Mouse (Mus musculus) yolk sac, embryonic 10.5 days (tissue): Measurements from ENCODE around the gene Gm11757.
"Not testable (repeated sequence)": the region's sequence is repeated elsewhere in the genome, so short reads cannot be mapped to it uniquely, and the experiment has no call there.

Experiments
- DNase-seq: peaks from one replicate; pipeline ENCODE4 v3.0.0-alpha.2; 2017; ENCODE audit warnings: low spot score

Gene Gm11757

DNA sequence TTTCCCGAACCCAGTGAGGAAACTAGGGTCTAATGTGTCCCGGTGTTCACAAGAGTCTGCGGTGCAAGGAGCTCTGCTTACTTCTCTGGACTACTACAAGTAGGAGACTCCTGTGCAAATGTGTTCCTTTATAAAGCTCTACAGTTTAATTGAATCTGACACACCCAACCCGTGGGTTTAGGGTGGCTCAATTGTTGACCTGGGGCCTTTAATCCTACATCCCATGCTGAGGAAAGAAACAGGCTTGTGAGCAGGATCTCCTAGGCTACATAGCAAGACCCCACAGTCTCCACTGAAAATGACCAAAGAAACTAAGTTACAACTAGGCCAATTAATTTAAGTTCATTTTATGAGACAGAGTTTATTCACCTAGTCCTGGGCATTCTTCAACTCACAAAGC, at the start of gene Gm11757:
Gene Gm11757, minus strand, starts transcription at position 101 of the 400 bp plus-strand sequence.
- DNase-seq: not testable (repeated sequence)

DNA sequence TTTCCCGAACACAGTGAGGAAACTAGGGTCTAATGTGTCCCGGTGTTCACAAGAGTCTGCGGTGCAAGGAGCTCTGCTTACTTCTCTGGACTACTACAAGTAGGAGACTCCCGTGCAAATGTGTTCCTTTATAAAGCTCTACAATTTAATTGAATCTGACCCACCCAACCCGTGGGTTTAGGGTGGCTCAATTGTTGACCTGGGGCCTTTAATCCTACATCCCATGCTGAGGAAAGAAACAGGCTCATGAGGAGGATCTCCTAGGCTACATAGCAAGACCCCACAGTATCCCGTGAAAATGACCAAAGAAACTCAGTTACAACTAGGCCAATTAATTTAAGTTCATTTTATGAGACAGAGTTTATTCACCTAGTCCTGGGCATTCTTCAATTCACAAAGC, 29.7 kb upstream of the Gm11757 start, which contains the start of gene Gm11756:
Gene Gm11756, minus strand, starts transcription at position 101 of the 400 bp plus-strand sequence.
- not testable (repeated sequence) for DNase-seq

DNA sequence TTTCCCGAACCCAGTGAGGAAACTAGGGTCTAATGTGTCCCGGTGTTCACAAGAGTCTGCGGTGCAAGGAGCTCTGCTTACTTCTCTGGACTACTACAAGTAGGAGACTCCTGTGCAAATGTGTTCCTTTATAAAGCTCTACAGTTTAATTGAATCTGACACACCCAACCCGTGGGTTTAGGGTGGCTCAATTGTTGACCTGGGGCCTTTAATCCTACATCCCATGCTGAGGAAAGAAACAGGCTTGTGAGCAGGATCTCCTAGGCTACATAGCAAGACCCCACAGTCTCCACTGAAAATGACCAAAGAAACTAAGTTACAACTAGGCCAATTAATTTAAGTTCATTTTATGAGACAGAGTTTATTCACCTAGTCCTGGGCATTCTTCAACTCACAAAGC, 14.9 kb upstream of the Gm11757 start, which contains the start of gene Gm13871:
Gene Gm13871, minus strand, starts transcription at position 101 of the 400 bp plus-strand sequence.
- not testable (repeated sequence) for DNase-seq

DNA sequence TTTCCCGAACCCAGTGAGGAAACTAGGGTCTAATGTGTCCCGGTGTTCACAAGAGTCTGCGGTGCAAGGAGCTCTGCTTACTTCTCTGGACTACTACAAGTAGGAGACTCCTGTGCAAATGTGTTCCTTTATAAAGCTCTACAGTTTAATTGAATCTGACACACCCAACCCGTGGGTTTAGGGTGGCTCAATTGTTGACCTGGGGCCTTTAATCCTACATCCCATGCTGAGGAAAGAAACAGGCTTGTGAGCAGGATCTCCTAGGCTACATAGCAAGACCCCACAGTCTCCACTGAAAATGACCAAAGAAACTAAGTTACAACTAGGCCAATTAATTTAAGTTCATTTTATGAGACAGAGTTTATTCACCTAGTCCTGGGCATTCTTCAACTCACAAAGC, 14.7 kb downstream of the Gm11757 start, which contains the start of gene Gm11758:
Gene Gm11758, minus strand, starts transcription at position 101 of the 400 bp plus-strand sequence.
- DNase-seq: not testable (repeated sequence)
